Mouse (Mus musculus) layer of hippocampus, postnatal 25 days (tissue): ENCODE results near the gene Pnkd. TPM values are rescaled to one million over a fixed set of nuclear protein-coding genes. Genes with fewer than 3 reads are reported as not detected.

Source experiments
- DNase-seq, 2 experiments: peaks; one replicate each; pipeline ENCODE4 v3.0.0; 2022; ENCODE audit warnings: mixed read lengths in 2 of 2, low spot score in 1 of 2; ENCODE audit errors: extremely low spot score in 1 of 2
- total RNA-seq, 2 experiments: library from RNA; stranded (reverse); gene quantifications; 2 replicates each; pipeline ENCODE4 v1.2.3; 2021

Pnkd gene
- total RNA-seq, 2 experiments from 2014 or later: 192 to 193 TPM

- DNase-seq: no peak
Observed at GRCm38 (mm10) chr1:74294733-74295455, 10.2 kb downstream of the Pnkd start.

DNA sequence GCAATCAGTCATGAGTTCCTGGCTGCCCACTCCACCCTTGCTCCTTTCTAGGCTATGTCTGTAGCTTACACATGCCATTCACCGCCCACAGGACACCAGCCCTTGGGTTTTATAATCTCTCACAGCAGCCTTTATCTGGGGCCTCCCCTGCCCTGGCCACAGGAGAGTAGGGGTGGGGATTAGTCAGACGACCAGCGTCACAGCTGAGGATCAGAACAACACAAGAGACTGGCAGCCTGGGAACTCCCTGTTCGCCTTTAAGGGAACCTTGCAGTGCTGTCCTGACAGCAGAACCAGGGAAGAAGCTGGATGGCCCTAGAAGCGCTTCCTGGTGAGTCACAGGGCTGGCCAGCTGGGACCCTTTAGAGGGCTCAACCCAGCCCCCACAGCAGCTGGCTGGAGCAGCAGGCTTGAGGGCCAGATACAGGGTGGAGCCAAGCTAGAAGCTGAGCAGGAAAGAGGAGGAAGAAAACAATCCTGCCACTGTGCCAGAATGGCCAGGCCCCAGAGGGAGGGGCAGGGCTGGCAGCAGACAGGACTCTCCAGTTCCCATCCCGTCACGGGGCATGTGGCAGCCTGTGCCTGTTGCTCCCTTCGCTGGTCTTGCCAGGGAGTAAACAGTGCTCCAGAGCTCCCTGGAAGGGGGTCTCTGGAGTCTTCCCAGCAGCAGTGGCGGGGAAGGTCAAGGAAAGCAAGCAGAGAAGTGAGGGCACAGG lies 10.9 kb downstream of the Pnkd start:
- DNase-seq: peak; percentile 56 to 57

- DNase-seq: no peak
Observed at GRCm38 (mm10) chr1:74296477-74296876, 11.7 kb downstream of the Pnkd start.

DNA sequence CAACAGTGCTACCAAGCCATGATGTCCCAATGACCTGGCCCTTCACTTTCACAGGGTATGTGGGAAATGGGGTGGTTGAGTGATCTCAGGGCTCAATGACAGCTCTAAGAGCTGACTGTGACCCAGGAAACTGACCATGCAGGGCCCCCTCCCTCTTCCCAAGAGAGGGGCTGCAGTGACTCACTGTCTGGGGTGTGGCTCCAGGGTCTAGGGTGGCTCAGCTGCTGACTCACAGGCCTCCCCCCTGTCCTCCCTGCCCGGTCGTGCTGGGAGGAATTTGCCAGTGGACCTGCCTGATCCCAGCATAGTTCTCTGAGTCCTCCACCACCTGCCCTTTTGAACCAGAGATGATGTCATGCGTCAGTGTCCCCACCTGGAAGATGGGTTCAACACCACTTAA lies 12.5 kb downstream of the Pnkd start:
- DNase-seq: no peak

- no peak for DNase-seq
Observed at GRCm38 (mm10) chr1:74298157-74298750, 13.5 kb downstream of the Pnkd start.

- DNase-seq: no peak
Observed at GRCm38 (mm10) chr1:74298996-74299395, 14.3 kb downstream of the Pnkd start.

DNA sequence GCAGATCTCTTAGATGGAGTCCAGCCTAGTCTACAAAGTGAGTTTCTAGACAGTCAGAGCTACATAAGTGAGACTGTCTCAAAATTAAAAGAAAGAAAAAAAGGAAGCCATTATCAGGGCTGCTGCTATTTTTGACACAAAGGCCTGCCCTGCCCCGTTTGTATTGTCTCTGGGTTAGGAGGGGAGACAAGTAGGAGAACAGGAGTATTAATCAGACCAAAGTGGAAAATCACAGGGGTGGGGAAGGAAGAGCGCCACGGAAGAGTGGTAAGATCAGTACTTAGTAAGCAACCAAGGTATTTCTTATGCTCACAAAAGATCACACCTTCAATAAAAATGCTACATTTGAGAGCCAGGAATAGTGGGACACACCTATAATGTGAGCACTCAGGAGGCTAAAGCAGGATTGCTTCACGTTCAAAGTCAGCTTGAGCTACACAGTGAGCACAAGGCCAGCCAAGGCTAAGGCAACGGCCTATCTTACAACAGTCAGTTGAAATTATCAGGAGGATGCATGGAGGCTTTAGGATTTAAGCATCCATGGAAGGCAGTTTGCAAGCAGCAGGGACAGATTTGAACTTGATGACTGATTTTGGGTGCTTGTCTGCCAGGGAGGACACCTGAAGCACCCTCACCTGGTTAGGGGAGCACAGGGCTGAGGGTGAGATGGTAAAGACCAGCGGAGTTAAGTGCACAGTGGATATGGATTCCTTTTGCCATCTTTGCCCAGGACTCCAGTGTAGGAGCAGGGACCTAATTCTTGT lies 15.8 kb downstream of the Pnkd start:
- DNase-seq: no peak

DNA sequence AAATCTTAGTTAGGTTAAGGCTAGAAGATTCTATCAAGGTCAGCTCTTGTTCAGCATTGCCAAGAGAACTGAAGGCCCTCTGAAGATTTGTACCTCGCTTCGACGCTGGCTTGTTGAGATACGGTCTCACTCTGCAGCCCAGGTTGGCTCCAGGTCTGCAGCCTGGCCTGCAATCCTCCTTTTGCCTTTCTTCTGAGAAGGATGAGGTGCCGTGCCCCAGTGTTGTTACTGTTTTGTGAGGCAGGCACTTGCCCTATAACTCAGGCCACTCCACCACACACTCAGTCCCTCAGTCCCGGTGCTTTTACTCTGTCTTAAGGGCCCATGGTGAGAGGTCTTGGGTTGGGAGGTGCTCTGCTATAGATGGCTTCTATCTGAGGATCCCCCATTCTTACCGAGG lies 17.5 kb downstream of the Pnkd start:
- DNase-seq: no peak

DNA sequence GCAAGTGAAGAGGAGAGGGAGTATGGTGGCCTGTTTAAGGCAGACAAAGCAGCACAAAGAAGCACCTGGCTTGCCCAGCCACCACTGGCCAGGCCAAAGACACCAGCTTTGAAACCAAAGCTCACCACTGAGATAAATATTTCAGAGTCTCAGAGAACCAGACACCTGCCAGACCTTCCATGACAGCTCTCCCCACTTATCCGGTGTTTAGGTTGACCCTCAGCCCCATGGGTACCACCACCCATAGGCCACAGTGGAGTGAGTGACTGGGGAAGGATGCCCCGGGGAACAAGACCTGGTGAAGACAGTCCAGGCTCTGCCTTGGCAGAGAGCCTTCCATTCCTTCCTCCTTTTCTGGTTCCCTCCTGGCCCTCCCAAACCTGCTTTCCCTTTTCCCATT lies 18.1 kb downstream of the Pnkd start:
- no peak for DNase-seq

GRCm38 (mm10) chr1:74303509-74304338 lies 19.0 kb downstream of the Pnkd start:
- peak; percentile 47 to 52 for DNase-seq

DNA sequence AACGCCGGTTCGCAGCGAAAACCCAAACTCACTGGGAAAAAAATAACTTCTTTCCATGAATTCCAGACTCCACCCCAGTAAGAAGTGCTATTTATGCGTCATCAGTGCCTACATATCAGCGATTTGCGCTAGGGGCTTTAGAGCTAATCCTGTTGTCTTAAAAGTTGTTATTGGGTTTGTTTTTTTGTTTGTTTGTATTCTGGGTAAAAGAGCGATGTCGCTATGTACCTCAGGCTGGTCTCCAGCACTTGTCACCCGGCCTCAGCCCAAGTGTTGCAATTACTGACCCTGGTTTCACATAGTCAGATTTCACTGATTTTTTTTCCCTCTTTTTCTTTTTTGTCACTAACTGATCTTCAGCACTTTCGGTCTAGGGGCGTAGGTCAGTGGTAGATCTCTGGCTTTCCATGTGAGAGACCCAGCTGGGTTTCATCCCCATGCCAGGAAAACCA lies 19.6 kb downstream of the Pnkd start:
- no peak for DNase-seq

GRCm38 (mm10) chr1:74304946-74305345 lies 20.2 kb downstream of the Pnkd start:
- no peak for DNase-seq

GRCm38 (mm10) chr1:74305522-74305921 lies 20.8 kb downstream of the Pnkd start, which contains the start of gene Tmbim1:
Gene Tmbim1, minus strand, starts transcription at chr1:74305622.
- DNase-seq: no peak

DNA sequence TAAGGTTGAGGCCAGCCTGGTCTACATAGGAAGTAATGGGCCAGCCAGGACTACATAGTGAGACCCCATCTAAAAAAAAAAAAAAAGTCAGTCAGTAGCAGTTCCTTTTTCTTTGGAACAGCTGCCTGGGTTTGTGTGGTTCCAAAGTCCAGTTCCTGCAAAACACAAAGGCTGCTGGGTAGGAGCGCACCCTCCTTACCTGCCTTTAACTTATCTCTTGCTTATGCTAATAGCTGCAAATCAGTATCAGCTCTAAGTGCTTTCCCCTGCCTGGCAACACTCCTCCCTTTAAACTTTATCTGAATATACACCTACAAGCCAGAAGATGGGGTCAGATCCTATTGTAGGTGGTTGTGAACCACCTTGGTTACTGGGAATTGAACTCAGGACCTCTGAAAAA lies 22.4 kb downstream of the Pnkd start:
- no peak for DNase-seq

DNA sequence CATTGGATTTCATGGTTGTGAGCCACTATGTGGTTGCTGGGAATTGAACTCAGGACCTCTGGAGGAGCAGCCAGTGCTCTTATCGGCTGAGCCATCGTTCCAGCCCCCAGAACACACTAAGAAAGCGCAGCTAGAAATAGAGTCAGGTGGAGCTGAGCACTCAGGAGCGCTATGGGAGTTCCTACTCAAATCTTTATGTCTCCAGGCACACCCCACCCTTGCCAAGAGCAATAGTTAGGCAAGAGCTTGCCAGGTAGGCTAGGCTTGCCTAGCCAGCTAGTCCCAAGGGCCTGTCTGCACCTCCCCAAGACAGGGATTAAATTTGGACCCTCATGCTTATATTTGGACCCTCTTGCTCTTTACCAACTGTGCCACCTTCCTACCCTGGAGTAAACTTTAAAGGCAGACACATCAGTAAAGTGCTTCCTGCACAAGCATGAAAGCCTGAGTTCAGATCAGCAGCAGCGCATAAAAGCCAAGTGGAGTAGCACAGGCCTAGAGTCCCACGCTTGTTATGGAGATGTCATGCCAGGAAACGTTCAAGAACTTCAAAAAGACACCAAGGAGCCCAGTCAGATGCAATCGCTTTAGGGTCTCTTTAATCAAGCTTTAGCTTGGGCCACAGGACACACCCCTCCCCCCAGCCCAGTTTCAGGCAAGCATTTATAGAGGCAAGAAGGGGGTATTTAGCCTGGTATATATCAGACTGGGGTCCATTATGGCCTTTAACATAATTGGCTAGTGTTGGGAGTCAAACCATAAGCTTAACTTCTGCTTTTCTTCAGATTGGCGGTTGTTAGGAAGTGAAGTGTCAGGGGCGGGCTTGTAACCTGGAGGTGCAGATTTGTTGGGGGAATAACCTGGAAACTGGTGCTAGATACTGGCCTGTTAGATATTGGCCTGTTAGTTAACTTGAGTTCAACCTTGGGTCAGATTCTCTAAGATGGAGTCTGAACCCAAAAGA lies 23.6 kb downstream of the Pnkd start:
- no peak for DNase-seq

GRCm38 (mm10) chr1:74309767-74310166 lies 25.0 kb downstream of the Pnkd start:
- DNase-seq: no peak

GRCm38 (mm10) chr1:74313049-74313692 lies 28.4 kb downstream of the Pnkd start:
- DNase-seq: peak in 1 of 2 experiments; percentile 37

DNA sequence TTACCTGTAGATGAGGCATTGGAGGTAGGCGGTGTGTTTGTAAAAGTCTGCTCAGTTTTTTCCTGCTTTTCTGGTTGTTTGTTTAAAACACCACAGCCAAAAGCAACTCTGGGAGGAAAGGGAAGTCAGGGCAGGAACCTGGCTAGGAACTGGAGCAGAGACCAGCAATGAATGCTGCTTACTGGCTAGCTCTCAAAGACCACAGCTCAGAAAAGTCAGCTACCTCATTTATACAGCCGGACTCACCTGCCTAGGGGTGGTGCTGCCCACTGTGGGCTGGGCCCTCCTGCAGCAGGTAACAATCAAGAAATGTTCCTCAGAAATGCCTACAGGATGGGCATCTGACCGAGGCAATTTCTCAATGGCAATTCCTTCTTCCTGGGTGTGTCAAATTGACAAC lies 30.1 kb downstream of the Pnkd start:
- DNase-seq: no peak
